Mouse (Mus musculus): ENCODE data around the gene Prkab1. TPM values are rescaled to one million over a fixed set of nuclear protein-coding genes. Genes with fewer than 3 reads are reported as not detected.

Prkab1 gene
- polyA plus RNA-seq, 1 experiment = not detected

- whole genome bisulfite sequencing = 94% methylated on average over 7 of the region's 7 CpGs
- H3K4me3 ChIP-seq (ENCODE audit: insufficient read depth, low read depth, low read length) = no peak overlapping the region
- TF ChIP-seq POLR2A (IDR thresholded peaks at IDR 0.05; ENCODE audit: insufficient read depth, low read depth, low read length) = no peak
- no peak for TF ChIP-seq CTCF (IDR thresholded peaks at IDR 0.05; ENCODE audit: insufficient read depth, low read depth, low read length)
These were observed 11.8 kb downstream of the Prkab1 start for GRCm38 (mm10) chr5:116012503-116012902.

GRCm38 (mm10) chr5:116011700-116012099 lies 12.6 kb downstream of the Prkab1 start:
- Histone ChIP-seq H3K4me1 (ENCODE audit: control insufficient read depth, insufficient read depth, low read length) (no peaks in the 10 kb centered on the region), H3K27ac (ENCODE audit: insufficient read depth, low read depth, low read length) (no peak overlapping the region), H3K4me3 (ENCODE audit: insufficient read depth, low read depth, low read length) (no peak overlapping the region)
- WGBS = 91% methylated on average over 7 of the region's 7 CpGs
- TF ChIP-seq POLR2A (IDR thresholded peaks at IDR 0.05; ENCODE audit: insufficient read depth, low read depth, low read length) (no peak), CTCF (IDR thresholded peaks at IDR 0.05; ENCODE audit: insufficient read depth, low read depth, low read length) (no peak)

More at GRCm38 (mm10) chr5:116012503-116012902, 11.8 kb downstream of the Prkab1 start:
- no peaks in the 10 kb centered on the region for H3K4me1 ChIP-seq (ENCODE audit: control insufficient read depth, insufficient read depth, low read length)
- H3K27ac ChIP-seq (ENCODE audit: insufficient read depth, low read depth, low read length) = no peak overlapping the region

- Histone ChIP-seq H3K4me3 (ENCODE audit: insufficient read depth, low read depth, low read length) (no peak overlapping the region), H3K27ac (ENCODE audit: insufficient read depth, low read depth, low read length) (no peak overlapping the region), H3K4me1 (ENCODE audit: control insufficient read depth, insufficient read depth, low read length) (peaks cover 10% of the 10 kb centered on the region)
- TF ChIP-seq POLR2A (IDR thresholded peaks at IDR 0.05; ENCODE audit: insufficient read depth, low read depth, low read length) = no peak
- no peak for TF ChIP-seq CTCF (IDR thresholded peaks at IDR 0.05; ENCODE audit: insufficient read depth, low read depth, low read length)
- 51% methylated on average over 2 of the region's 2 CpGs for WGBS
These were observed 14.3 kb downstream of the Prkab1 start for GRCm38 (mm10) chr5:116009884-116010627.

GRCm38 (mm10) chr5:116009091-116009851 lies 15.0 kb downstream of the Prkab1 start:
- Histone ChIP-seq H3K4me3 (ENCODE audit: insufficient read depth, low read depth, low read length) (no peak overlapping the region), H3K4me1 (ENCODE audit: control insufficient read depth, insufficient read depth, low read length) (peaks cover 17% of the 10 kb centered on the region), H3K27ac (ENCODE audit: insufficient read depth, low read depth, low read length) (no peak overlapping the region)
- 83% methylated on average over 15 of the region's 15 CpGs for WGBS
- TF ChIP-seq CTCF (IDR thresholded peaks at IDR 0.05; ENCODE audit: insufficient read depth, low read depth, low read length) = no peak
- no peak for TF ChIP-seq POLR2A (IDR thresholded peaks at IDR 0.05; ENCODE audit: insufficient read depth, low read depth, low read length)

GRCm38 (mm10) chr5:116007723-116008122 lies 16.6 kb downstream of the Prkab1 start:
- H3K4me3 ChIP-seq (ENCODE audit: insufficient read depth, low read depth, low read length) = no peak overlapping the region
- no peak for TF ChIP-seq CTCF (IDR thresholded peaks at IDR 0.05; ENCODE audit: insufficient read depth, low read depth, low read length)
- TF ChIP-seq POLR2A (IDR thresholded peaks at IDR 0.05; ENCODE audit: insufficient read depth, low read depth, low read length) = no peak
- no peak overlapping the region for H3K27ac ChIP-seq (ENCODE audit: insufficient read depth, low read depth, low read length)
- WGBS = 90% methylated on average over 13 of the region's 13 CpGs
- H3K4me1 ChIP-seq (ENCODE audit: control insufficient read depth, insufficient read depth, low read length) = peaks cover 29% of the 10 kb centered on the region

GRCm38 (mm10) chr5:116006324-116007099 lies 17.8 kb downstream of the Prkab1 start:
- H3K27ac ChIP-seq (ENCODE audit: insufficient read depth, low read depth, low read length) = no peak overlapping the region
- TF ChIP-seq POLR2A (IDR thresholded peaks at IDR 0.05; ENCODE audit: insufficient read depth, low read depth, low read length) (no peak), CTCF (IDR thresholded peaks at IDR 0.05; ENCODE audit: insufficient read depth, low read depth, low read length) (no peak)
- H3K4me3 ChIP-seq (ENCODE audit: insufficient read depth, low read depth, low read length) = no peak overlapping the region
- WGBS = 65% methylated on average over 22 of the region's 22 CpGs
- peaks cover 29% of the 10 kb centered on the region for H3K4me1 ChIP-seq (ENCODE audit: control insufficient read depth, insufficient read depth, low read length)

- Histone ChIP-seq H3K27ac (ENCODE audit: insufficient read depth, low read depth, low read length) (peak overlapping the region; percentile 89), H3K4me3 (ENCODE audit: insufficient read depth, low read depth, low read length) (no peak overlapping the region), H3K4me1 (ENCODE audit: control insufficient read depth, insufficient read depth, low read length) (peaks cover 29% of the 10 kb centered on the region)
- 50% methylated on average over 10 of the region's 10 CpGs for WGBS
- no peak for TF ChIP-seq CTCF (IDR thresholded peaks at IDR 0.05; ENCODE audit: insufficient read depth, low read depth, low read length)
- no peak for TF ChIP-seq POLR2A (IDR thresholded peaks at IDR 0.05; ENCODE audit: insufficient read depth, low read depth, low read length)
These were observed 20.0 kb downstream of the Prkab1 start for GRCm38 (mm10) chr5:116004271-116004670.

GRCm38 (mm10) chr5:116003825-116004224 lies 20.5 kb downstream of the Prkab1 start:
- Histone ChIP-seq H3K4me3 (ENCODE audit: insufficient read depth, low read depth, low read length) (no peak overlapping the region), H3K4me1 (ENCODE audit: control insufficient read depth, insufficient read depth, low read length) (peaks cover 29% of the 10 kb centered on the region), H3K27ac (ENCODE audit: insufficient read depth, low read depth, low read length) (peak overlapping the region; percentile 89)
- 32% methylated on average over 13 of the region's 13 CpGs for WGBS
- no peak for TF ChIP-seq POLR2A (IDR thresholded peaks at IDR 0.05; ENCODE audit: insufficient read depth, low read depth, low read length)
- TF ChIP-seq CTCF (IDR thresholded peaks at IDR 0.05; ENCODE audit: insufficient read depth, low read depth, low read length) = no peak
